Mouse (Mus musculus) CH12.LX (cell line): ENCODE results near the gene Pdrg1. TPM values are rescaled to one million over a fixed set of nuclear protein-coding genes. Genes with fewer than 3 reads are reported as not detected.

ENCODE experiments used
- DNase-seq: peaks from one replicate; pipeline ENCODE4 v3.0.0-alpha.2; 2013; ENCODE audit errors: extremely low read depth
- H3K27ac ChIP-seq: 2 replicates; pipeline ENCODE4 v1.5.1; 2012; ENCODE audit warnings: low read depth, mild to moderate bottlenecking, control low read depth, moderate library complexity; ENCODE audit not compliant: insufficient read depth
- H3K27me3 ChIP-seq: replicated peaks from 2 replicates; pipeline ENCODE3; 2012; ENCODE audit warnings: inconsistent platforms
- H3K36me3 ChIP-seq, 2 experiments: replicated peaks in 1 of 2; 2 replicates each; pipeline versions ENCODE3 to v1.6.1; 2012; ENCODE audit warnings: inconsistent platforms in 1 of 2, low read length in 1 of 2, mild to moderate bottlenecking in 1 of 2, mixed read lengths in 1 of 2, moderate library complexity in 1 of 2; ENCODE audit not compliant: control insufficient read depth in 1 of 2, insufficient read depth in 1 of 2
- H3K4me1 ChIP-seq, 2 experiments: 2 replicates each; pipeline ENCODE4 v1.6.1; 2012; ENCODE audit warnings: inconsistent platforms in 1 of 2, moderate library complexity in 1 of 2; ENCODE audit not compliant: insufficient read depth in 2 of 2, control insufficient read depth in 1 of 2
- H3K4me2 ChIP-seq: 2 replicates; pipeline ENCODE4 v1.6.1; 2012; ENCODE audit warnings: low read depth, mild to moderate bottlenecking, control low read depth; ENCODE audit not compliant: poor library complexity, insufficient read depth, severe bottlenecking
- H3K4me3 ChIP-seq, 3 experiments: fragments of 150-350 bp in 1 of 3; sonication (generic) in 1 of 3; replicated peaks in 1 of 3; 2 replicates each; pipeline versions ENCODE3 to v1.5.1; 2011 to 2012; ENCODE audit warnings: low read depth in 2 of 3, low read length in 2 of 3, mild to moderate bottlenecking in 2 of 3, moderate library complexity in 2 of 3, control low read depth in 1 of 3, improper control_type of control experiment in 1 of 3, inconsistent platforms in 1 of 3, mixed read lengths in 1 of 3; ENCODE audit not compliant: poor library complexity in 1 of 3
- H3K79me2 ChIP-seq: replicated peaks from 2 replicates; pipeline ENCODE4 v1.6.1; 2012; ENCODE audit warnings: mild to moderate bottlenecking, moderate library complexity; ENCODE audit not compliant: control insufficient read depth, poor library complexity, insufficient read depth, severe bottlenecking; ENCODE audit errors: extremely low read depth
- H3K9ac ChIP-seq: 2 replicates; pipeline ENCODE4 v1.6.1; 2012; ENCODE audit warnings: low read depth, mild to moderate bottlenecking, control low read depth, moderate library complexity; ENCODE audit not compliant: insufficient read depth
- H3K9me3 ChIP-seq: replicated peaks from 2 replicates; pipeline ENCODE3; 2012; ENCODE audit warnings: low read length, inconsistent platforms, mixed read lengths
- BHLHE40 ChIP-seq: IDR thresholded peaks from 2 replicates; pipeline ENCODE4 v1.6.1; 2011; ENCODE audit warnings: mild to moderate bottlenecking, low read depth, low read length, improper control_type of control experiment
- CHD1 ChIP-seq: IDR thresholded peaks from 2 replicates; pipeline ENCODE4 v1.6.1; 2012; ENCODE audit warnings: low read depth, low read length, improper control_type of control experiment, inconsistent platforms
- EP300 ChIP-seq: IDR thresholded peaks from 2 replicates; pipeline ENCODE4 v1.6.1; 2011; ENCODE audit warnings: low read length, improper control_type of control experiment
- ETS1 ChIP-seq: conservative IDR thresholded peaks from 2 replicates; pipeline ENCODE4 v1.6.1; 2012; ENCODE audit warnings: low read depth, mild to moderate bottlenecking, inconsistent platforms, low read length, improper control_type of control experiment, moderate library complexity
- HCFC1 ChIP-seq: IDR thresholded peaks from 2 replicates; pipeline ENCODE4 v1.6.1; 2012; ENCODE audit warnings: low read depth, mild to moderate bottlenecking, inconsistent platforms, low read length, improper control_type of control experiment
- IRF4 ChIP-seq: IDR thresholded peaks from 2 replicates; pipeline ENCODE4 v1.6.1; 2014; ENCODE audit warnings: low read depth, mild to moderate bottlenecking, inconsistent platforms, low read length, improper control_type of control experiment
- JUN ChIP-seq: IDR thresholded peaks from 2 replicates; pipeline ENCODE4 v1.6.1; 2011; ENCODE audit warnings: low read depth, mild to moderate bottlenecking, low read length, improper control_type of control experiment, moderate library complexity; ENCODE audit not compliant: insufficient read depth
- MAFK ChIP-seq: IDR thresholded peaks from 2 replicates; pipeline ENCODE4 v1.6.1; 2011; ENCODE audit warnings: low read length, improper control_type of control experiment; ENCODE audit not compliant: insufficient replicate concordance
- MYC ChIP-seq: IDR thresholded peaks from 2 replicates; pipeline ENCODE4 v1.6.1; 2011; ENCODE audit warnings: low read depth, mild to moderate bottlenecking, improper control_type of control experiment, low read length
- PAX5 ChIP-seq: IDR thresholded peaks from 2 replicates; pipeline ENCODE4 v1.6.1; 2012; ENCODE audit warnings: low read length, inconsistent platforms, mixed read lengths
- POLR2AphosphoS2 ChIP-seq: IDR thresholded peaks from 2 replicates; pipeline ENCODE4 v1.6.1; 2011; ENCODE audit warnings: low read depth, low read length, improper control_type of control experiment
- RCOR1 ChIP-seq: conservative IDR thresholded peaks from 2 replicates; pipeline ENCODE4 v1.6.1; 2012; ENCODE audit warnings: low read depth, mild to moderate bottlenecking, inconsistent platforms, low read length, improper control_type of control experiment
- SIN3A ChIP-seq: IDR thresholded peaks from 2 replicates; pipeline ENCODE4 v1.6.1; 2012; ENCODE audit warnings: low read length, improper control_type of control experiment, inconsistent platforms
- TCF12 ChIP-seq: IDR thresholded peaks from 2 replicates; pipeline ENCODE4 v1.6.1; 2014; ENCODE audit warnings: low read depth, mild to moderate bottlenecking, inconsistent platforms, low read length, improper control_type of control experiment
- UBTF ChIP-seq: IDR thresholded peaks from 2 replicates; pipeline ENCODE4 v1.6.1; 2012; ENCODE audit warnings: low read depth, mild to moderate bottlenecking, inconsistent platforms, low read length, improper control_type of control experiment, moderate library complexity
- USF1 ChIP-seq: IDR thresholded peaks from 2 replicates; pipeline ENCODE4 v1.6.1; 2014; ENCODE audit warnings: low read depth, mild to moderate bottlenecking, inconsistent platforms, low read length, improper control_type of control experiment
- ZC3H11A ChIP-seq: IDR thresholded peaks from 2 replicates; pipeline ENCODE4 v1.6.1; 2012; ENCODE audit warnings: low read depth, mild to moderate bottlenecking, inconsistent platforms, low read length, improper control_type of control experiment
- dilution Hi-C: fragments of 300-500 bp; cut with MboI; formaldehyde crosslinking; loops from 2 replicates; pipeline ENCODE4 v1.14.3; 2020; ENCODE audit warnings: low sequenced_read_pairs; ENCODE audit not compliant: extremely low pct_unique_long_range_greater_than_20kb, extremely low pct_ligation_motif_present
- in situ Hi-C: fragments of 300-500 bp; cut with MboI; formaldehyde crosslinking; loops from 3 replicates; pipeline ENCODE4 v1.14.3; 2019; ENCODE audit warnings: low sequenced_read_pairs, low pct_ligation_motif_present, low pct_unique_long_range_greater_than_20kb, mixed read lengths
- polyA plus RNA-seq: library from polyadenylated mRNA; unstranded; fragments of >175 nt; gene quantifications from 2 replicates; pipeline ENCODE4 v1.2.1, GENCODE M21; 2012; ENCODE audit warnings: low read depth; ENCODE audit not compliant: insufficient read length
- total RNA-seq, 2 experiments: library from RNA; depleted of rRNA; stranded (reverse); fragments of 300-350 nt in 1 of 2; fragments of >200 nt in 1 of 2; gene quantifications; 2 replicates each; pipeline ENCODE4 v1.2.3; 2012 to 2014

The Pdrg1 gene
- total and polyA plus RNA-seq, 3 experiments, result 26.1 to 56.4 (median 50.9) TPM

DNA sequence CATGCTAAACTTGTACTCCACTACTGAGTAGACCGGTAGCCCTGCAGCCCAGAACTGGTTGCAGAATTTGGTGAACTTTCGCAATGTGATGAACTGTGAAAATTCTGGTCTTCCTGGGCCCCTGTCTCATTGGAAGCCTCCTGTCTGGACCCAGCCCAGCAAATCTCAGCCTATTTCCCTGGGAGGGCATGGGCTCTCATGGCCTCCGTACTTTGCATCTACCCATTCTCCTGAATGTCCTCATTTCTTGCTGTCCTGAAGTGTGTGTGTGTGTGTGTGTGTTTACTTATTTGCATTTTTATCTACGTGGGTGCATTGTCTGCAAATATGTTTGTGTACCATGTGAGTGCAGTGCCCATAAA is 34.8 kb upstream of the Pdrg1 start:
- H3K4me3 ChIP-seq, result no peak overlapping the region
- peaks cover 4 to 14% of the 10 kb centered on the region in 2 experiments; a peak in 3 of 4 replicates for H3K4me1 ChIP-seq
- H3K4me2 ChIP-seq, result no peak overlapping the region
- H3K27me3 ChIP-seq, result peaks cover 93% of the 10 kb centered on the region
- TF ChIP-seq MAFK, result no peak
- no peak for TF ChIP-seq PAX5
- TF ChIP-seq SIN3A, result no peak
- TF ChIP-seq ZC3H11A, result no peak
- dilution Hi-C loops, result no loop called here
- DNase-seq, result no peak
- H3K9ac ChIP-seq, result no peak overlapping the region
- no peak overlapping the region for H3K27ac ChIP-seq
- no peaks in the 10 kb centered on the region for H3K36me3 ChIP-seq
- H3K79me2 ChIP-seq, result no peaks in the 10 kb centered on the region
- in situ Hi-C loops, result no loop called here
- no peaks in the 10 kb centered on the region for H3K9me3 ChIP-seq

- Histone ChIP-seq H3K36me3 (no peaks in the 10 kb centered on the region), H3K4me1 (peaks cover 4 to 14% of the 10 kb centered on the region in 2 experiments; a peak in 3 of 4 replicates), H3K9me3 (no peaks in the 10 kb centered on the region), H3K4me2 (no peak overlapping the region), H3K9ac (no peak overlapping the region), H3K27ac (no peak overlapping the region), H3K79me2 (no peaks in the 10 kb centered on the region), H3K4me3 (no peak overlapping the region), H3K27me3 (peaks cover 90% of the 10 kb centered on the region)
- DNase-seq, result no peak
- dilution Hi-C loops (no loop called here), in situ Hi-C loops (no loop called here)
- TF ChIP-seq ZC3H11A (no peak), HCFC1 (no peak), JUN (no peak), MYC (no peak), IRF4 (no peak), UBTF (no peak), POLR2AphosphoS2 (no peak), BHLHE40 (no peak), RCOR1 (no peak), PAX5 (no peak), CHD1 (no peak), USF1 (no peak), EP300 (no peak), ETS1 (no peak), TCF12 (no peak)
Observed at GRCm38 (mm10) chr2:153049288-153049996, 34.2 kb upstream of the Pdrg1 start.
